ENCODE assay signal across 15 mouse cellular contexts in genomic region chr4:77155561-77155960, GRCm38 (mm10).
DNase-seq lines count a peak whose midpoint lies in the region; ATAC-seq and TF ChIP-seq lines count a peak whose summit lies in the region.
"Had no signal": no experiment of that assay in that cellular context is flagged by ENCODE, and none has a peak within 500 bp of the region (broad histone marks: within the 10 kb centered on the region; RNA-seq: fewer than 3 reads in every experiment).

No protein-coding gene starts in this region.

- no peaks in the 10 kb centered on the region for H3K4me1 ChIP-seq in hindbrain, postnatal 0 days (ENCODE audit: insufficient read depth, low read length)
- no peaks in the 10 kb centered on the region for H3K4me1 ChIP-seq in hindbrain, embryonic 14.5 days (replicated peaks; ENCODE audit: control insufficient read depth, insufficient read depth, low read length)
- H3K4me1 ChIP-seq in kidney, embryonic 15.5 days, result no peaks in the 10 kb centered on the region
- H3K4me1 ChIP-seq: embryonic facial prominence, embryonic 10.5 days; limb, embryonic 12.5 days had no signal

- H3K9ac ChIP-seq in hindbrain, postnatal 0 days (replicated peaks; ENCODE audit: low read length), result no peak overlapping the region
- H3K9ac ChIP-seq in hindbrain, embryonic 14.5 days, result no peak overlapping the region
- H3K9ac ChIP-seq in kidney, embryonic 15.5 days, result no peak overlapping the region
- H3K9ac ChIP-seq: limb, embryonic 12.5 days; lung, embryonic 14.5 days had no signal

- H3K36me3 ChIP-seq in hindbrain, postnatal 0 days (ENCODE audit: insufficient read depth, low read length), result no peaks in the 10 kb centered on the region
- H3K36me3 ChIP-seq in hindbrain, embryonic 14.5 days (replicated peaks; ENCODE audit: control insufficient read depth, insufficient read depth), result no peaks in the 10 kb centered on the region
- no peaks in the 10 kb centered on the region for H3K36me3 ChIP-seq in kidney, embryonic 15.5 days
- H3K36me3 ChIP-seq: embryonic facial prominence, embryonic 10.5 days; limb, embryonic 12.5 days had no signal

- DNase-seq in hindbrain, postnatal 0 days (ENCODE audit: low spot score), result peak; percentile 69
- DNase-seq in hindbrain, embryonic 14.5 days (ENCODE audit: low spot score), result no peak
- peak; percentile 66 for DNase-seq in cerebellum, adult 9-10 months
- DNase-seq in layer of hippocampus, adult 2 months (ENCODE audit: low spot score in 2 of 2), result peak; percentile 46 to 77
- peak; percentile 32 for DNase-seq in right cerebral cortex, postnatal 25 days
- no peak for DNase-seq in kidney, postnatal 14 days
- DNase-seq: heart, adult 11 months; heart, postnatal 10 days; lung, embryonic 14.5 days; thymus, postnatal 14 days had no signal

- TF ChIP-seq CTCF in hindbrain, postnatal 0 days (IDR thresholded peaks at IDR 0.05; ENCODE audit: low read depth), result no peak
- no peak for TF ChIP-seq CTCF in layer of hippocampus, adult 2 months (conservative IDR thresholded peaks at IDR 0.05)

- no peak overlapping the region for H3K4me3 ChIP-seq in hindbrain, postnatal 0 days (ENCODE audit: low read length)
- H3K4me3 ChIP-seq in hindbrain, embryonic 14.5 days (replicated peaks; ENCODE audit: low read length), result no peak overlapping the region
- H3K4me3 ChIP-seq in layer of hippocampus, adult 2 months, result no peak overlapping the region
- H3K4me3 ChIP-seq in kidney, embryonic 15.5 days (replicated peaks), result no peak overlapping the region
- H3K4me3 ChIP-seq: embryonic facial prominence, embryonic 10.5 days; limb, embryonic 12.5 days had no signal

- WGBS in hindbrain, postnatal 0 days, result 44% methylated on average over 2 of the region's 2 CpGs
- 57% methylated on average over 2 of the region's 2 CpGs for WGBS in hindbrain, embryonic 14.5 days
- 86% methylated on average over 2 of the region's 2 CpGs for WGBS in kidney, embryonic 15.5 days

- H3K27ac ChIP-seq in hindbrain, postnatal 0 days, result no peak overlapping the region
- no peak overlapping the region for H3K27ac ChIP-seq in hindbrain, embryonic 14.5 days
- no peak overlapping the region; the same call in 1 of the 2 replicates for H3K27ac ChIP-seq in layer of hippocampus, adult 2 months
- no peak overlapping the region for H3K27ac ChIP-seq in kidney, embryonic 15.5 days
- H3K27ac ChIP-seq: embryonic facial prominence, embryonic 10.5 days; limb, embryonic 12.5 days had no signal

- no peaks in the 10 kb centered on the region for H3K27me3 ChIP-seq in hindbrain, postnatal 0 days (ENCODE audit: insufficient read depth, low read length)
- H3K27me3 ChIP-seq in hindbrain, embryonic 14.5 days (ENCODE audit: control insufficient read depth, insufficient read depth, low read length), result no peaks in the 10 kb centered on the region
- H3K27me3 ChIP-seq in kidney, embryonic 15.5 days, result no peaks in the 10 kb centered on the region
- H3K27me3 ChIP-seq: limb, embryonic 12.5 days had no signal

- no peaks in the 10 kb centered on the region for H3K9me3 ChIP-seq in hindbrain, postnatal 0 days (ENCODE audit: low read length)
- H3K9me3 ChIP-seq in hindbrain, embryonic 14.5 days (ENCODE audit: control insufficient read depth, low read length), result no peaks in the 10 kb centered on the region
- no peaks in the 10 kb centered on the region for H3K9me3 ChIP-seq in kidney, embryonic 15.5 days (replicated peaks)
- H3K9me3 ChIP-seq: embryonic facial prominence, embryonic 10.5 days; limb, embryonic 12.5 days had no signal

- H3K4me2 ChIP-seq in hindbrain, postnatal 0 days (ENCODE audit: low read depth, low read length), result no peak overlapping the region
- no peak overlapping the region for H3K4me2 ChIP-seq in hindbrain, embryonic 14.5 days (replicated peaks)
- H3K4me2 ChIP-seq in kidney, embryonic 15.5 days, result no peak overlapping the region
- H3K4me2 ChIP-seq: limb, embryonic 12.5 days; lung, embryonic 14.5 days; midbrain, embryonic 11.5 days had no signal

- ATAC-seq in hindbrain, postnatal 0 days, result peak; percentile 63; the same call in 1 of the 2 replicates
- ATAC-seq in hindbrain, embryonic 14.5 days (ENCODE audit: low FRiP score), result no peak
- ATAC-seq in kidney, embryonic 15.5 days (replicated peaks; ENCODE audit: low FRiP score), result no peak
- ATAC-seq in megakaryocyte, adult 5-6 weeks (ENCODE audit: poor library complexity, severe bottlenecking), result no peak

Comparison
In these comparisons a context has a peak if more than half of its experiments do, and no peak if none do; other contexts are left out.
1. DNase-seq: peak in hindbrain, postnatal 0 days (single experiment), cerebellum, adult 9-10 months (single experiment), layer of hippocampus, adult 2 months (2 of 2) and right cerebral cortex, postnatal 25 days (single experiment); none in hindbrain, embryonic 14.5 days (single experiment) and kidney, postnatal 14 days (single experiment).